Mouse (Mus musculus): ENCODE measurements at regions not wholly inside any gene's neighbourhood (a gene's known extent, or its start where the extent isn't known, plus 50 kb on each side); places are given as distances from the start of the nearest gene placed in this dataset.

DNA sequence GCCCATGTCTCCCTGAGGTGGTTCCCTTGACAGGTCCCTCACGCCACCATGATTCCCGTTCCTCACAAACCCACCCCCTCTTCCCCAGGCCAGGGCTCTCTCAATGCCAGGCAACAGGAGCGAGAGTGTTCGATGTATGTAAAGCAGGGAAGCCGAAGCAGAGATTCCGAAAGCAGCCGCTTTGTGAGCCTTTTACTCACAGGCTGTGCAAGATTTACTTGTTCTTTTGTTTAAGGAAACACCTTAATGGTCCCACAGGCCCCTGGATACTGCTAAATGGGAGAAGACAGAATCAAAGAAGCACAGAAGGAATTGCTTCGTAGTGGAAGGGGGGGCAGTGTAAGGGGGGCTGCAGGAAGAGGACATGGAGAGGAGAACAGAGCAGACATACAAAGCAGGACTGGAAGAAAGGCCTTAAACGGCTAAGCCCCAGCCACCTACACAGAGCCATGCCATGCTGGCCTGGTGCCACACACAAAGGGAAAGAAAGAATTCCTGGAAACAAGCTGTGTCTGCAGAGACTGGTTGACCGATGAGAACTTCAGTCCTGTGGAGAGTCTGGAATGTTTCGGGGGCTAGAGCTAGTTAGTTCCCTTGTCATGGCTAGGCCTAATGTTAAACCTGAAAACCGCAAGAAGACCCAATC lies 270.1 kb upstream of the Sdk2 start:
- 48% methylated on average over 12 of the region's 12 CpGs for WGBS
- H3K27me3 ChIP-seq = 0 out of 2 replicates have a peak, but pooled peaks cover 3% of the 10 kb centered on the region
- ATAC-seq (ENCODE audit: low FRiP score) = no peak
- no peak overlapping the region for H3K4me2 ChIP-seq (replicated peaks)
- no peak overlapping the region for H3K27ac ChIP-seq
- peaks cover 22% of the 10 kb centered on the region for H3K4me1 ChIP-seq
- H3K9me3 ChIP-seq (replicated peaks) = no peaks in the 10 kb centered on the region
- H3K36me3 ChIP-seq = no peaks in the 10 kb centered on the region
- peak overlapping the region; percentile 35; the same call in 1 of the 2 replicates for H3K9ac ChIP-seq
- H3K4me3 ChIP-seq = no peak overlapping the region

DNA sequence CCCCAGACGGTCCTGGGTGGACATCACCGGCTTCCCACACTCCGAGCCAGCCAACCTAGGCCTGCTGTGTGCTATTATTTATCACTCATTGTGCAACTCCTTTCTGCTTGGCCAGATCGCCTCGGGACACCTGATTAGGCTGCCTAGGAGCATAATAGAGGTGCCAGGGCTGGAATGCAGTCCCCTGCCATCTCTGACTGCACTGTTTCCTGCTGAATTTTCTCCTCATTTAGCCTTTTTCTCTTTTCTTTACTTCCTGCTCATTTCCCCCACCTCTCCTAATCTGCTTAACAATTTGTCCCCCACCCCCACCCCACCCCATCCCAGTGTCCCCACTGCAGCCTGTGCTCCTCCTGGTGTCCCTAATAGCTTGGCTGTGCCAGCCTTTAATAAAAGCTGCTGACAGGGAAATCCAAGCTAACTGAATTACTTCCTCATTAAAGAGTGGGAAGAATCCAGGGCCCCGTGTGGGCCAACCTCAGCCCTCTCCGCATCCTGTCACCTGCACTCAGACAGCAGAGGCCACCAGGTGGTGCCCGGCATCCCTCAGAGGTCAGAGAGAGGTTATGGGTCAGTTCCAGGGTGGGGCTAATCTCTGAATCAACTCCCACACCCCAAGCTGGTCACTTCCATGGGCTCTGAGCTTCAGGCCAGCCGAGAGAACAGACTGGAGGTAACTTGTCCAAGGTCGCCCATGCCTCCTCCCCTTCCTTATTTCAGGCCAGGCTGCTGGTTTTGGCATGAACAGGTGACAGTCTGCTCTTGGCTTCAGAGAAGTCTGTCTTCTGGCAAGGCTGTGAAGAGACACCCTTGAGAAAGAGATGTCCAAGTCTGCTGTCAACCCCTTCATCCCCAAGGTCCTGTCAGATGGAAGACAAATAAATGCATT lies 269.3 kb upstream of the Sdk2 start:
- Histone ChIP-seq H3K4me2 (replicated peaks) (no peak overlapping the region), H3K36me3 (no peaks in the 10 kb centered on the region), H3K4me1 (peaks cover 22% of the 10 kb centered on the region), H3K9me3 (replicated peaks) (no peaks in the 10 kb centered on the region), H3K9ac (peak overlapping the region; percentile 35; the same call in 1 of the 2 replicates), H3K27ac (no peak overlapping the region), H3K27me3 (0 out of 2 replicates have a peak, but pooled peaks cover 3% of the 10 kb centered on the region), H3K4me3 (no peak overlapping the region)
- 31% methylated on average over 10 of the region's 10 CpGs for WGBS
- no peak for ATAC-seq (ENCODE audit: low FRiP score)

DNA sequence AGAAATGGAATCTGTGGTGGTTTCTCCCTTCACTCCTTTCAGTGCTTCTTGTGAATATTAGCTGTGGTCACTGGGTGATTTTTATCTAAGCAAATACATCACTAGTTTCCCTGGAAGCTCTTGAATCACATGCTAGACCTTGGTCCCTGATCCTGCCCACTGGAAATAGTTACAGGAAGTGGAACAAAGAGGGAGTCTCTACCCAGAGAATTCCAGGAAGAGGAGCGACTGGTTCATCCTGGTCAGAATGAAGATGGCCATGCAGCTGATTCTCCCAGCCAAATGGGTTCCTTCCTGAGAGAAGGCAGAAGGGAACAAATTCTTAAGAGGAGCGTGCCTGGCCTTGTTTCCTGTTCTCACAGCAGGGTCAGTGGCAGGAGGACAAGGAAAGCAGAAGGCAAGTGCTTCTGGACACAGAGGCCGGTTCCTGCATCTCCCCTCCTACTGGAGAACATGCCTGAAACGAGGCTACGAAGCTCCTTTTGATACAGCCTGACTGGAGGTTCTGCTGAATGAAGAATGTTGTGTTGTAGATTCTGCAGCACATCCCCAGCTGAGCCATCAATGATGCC lies 264.8 kb upstream of the Sdk2 start:
- no peak overlapping the region for H3K4me2 ChIP-seq (replicated peaks)
- H3K27me3 ChIP-seq = 0 out of 2 replicates have a peak, but pooled peaks cover 3% of the 10 kb centered on the region
- no peak overlapping the region for H3K4me3 ChIP-seq
- H3K9me3 ChIP-seq (replicated peaks) = no peaks in the 10 kb centered on the region
- no peak overlapping the region for H3K27ac ChIP-seq
- ATAC-seq (ENCODE audit: low FRiP score) = no peak
- no peaks in the 10 kb centered on the region for H3K36me3 ChIP-seq
- no peak overlapping the region for H3K9ac ChIP-seq
- WGBS = 67% methylated on average over 5 of the region's 5 CpGs
- H3K4me1 ChIP-seq = peaks cover 10% of the 10 kb centered on the region

DNA sequence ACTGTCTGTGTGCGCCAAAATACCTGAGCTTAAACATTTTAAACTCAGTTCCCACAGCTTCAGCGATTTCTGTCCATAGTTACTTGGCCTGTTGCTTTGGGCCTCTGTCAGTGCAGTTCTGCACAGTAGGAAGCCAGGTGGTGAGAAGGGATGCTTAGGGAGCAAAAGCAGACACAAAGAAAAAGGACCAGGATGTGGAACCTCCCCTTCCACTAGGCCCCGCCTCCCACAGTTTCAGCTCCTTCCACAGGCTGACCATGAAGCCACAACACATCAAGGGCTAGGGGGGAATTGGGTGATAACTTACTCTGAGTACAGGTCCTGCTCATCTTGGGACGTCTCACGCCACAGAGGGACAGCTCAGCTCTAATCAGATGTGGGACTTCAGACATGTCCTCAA lies 263.5 kb upstream of the Sdk2 start:
- Histone ChIP-seq H3K4me2 (replicated peaks) (no peak overlapping the region), H3K27ac (no peak overlapping the region), H3K36me3 (no peaks in the 10 kb centered on the region), H3K9me3 (replicated peaks) (no peaks in the 10 kb centered on the region), H3K9ac (no peak overlapping the region), H3K4me3 (no peak overlapping the region), H3K27me3 (0 out of 2 replicates have a peak, but pooled peaks cover 3% of the 10 kb centered on the region), H3K4me1 (no peaks in the 10 kb centered on the region; the same call in 1 of the 2 replicates)
- 89% methylated on average over 5 of the region's 5 CpGs for WGBS
- ATAC-seq (ENCODE audit: low FRiP score) = no peak

DNA sequence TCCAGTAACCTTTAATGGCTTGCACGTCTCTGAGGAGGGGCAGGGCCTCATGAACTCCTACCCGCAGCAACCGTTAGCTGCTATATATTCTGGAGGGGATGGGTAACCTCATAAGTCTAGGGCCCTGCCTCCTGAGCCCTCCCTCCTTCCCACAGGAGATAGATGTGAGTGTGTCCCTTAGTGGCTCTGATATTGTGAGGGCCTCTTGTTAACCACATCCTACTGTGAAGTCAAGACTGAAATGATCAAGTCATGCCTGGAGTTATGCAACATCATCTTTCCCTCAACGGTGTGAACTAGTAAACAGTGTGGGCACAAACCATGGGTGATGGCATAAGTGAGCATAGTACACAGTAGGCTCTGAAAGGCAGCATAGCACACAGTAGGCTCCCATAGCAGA lies 255.8 kb upstream of the Sdk2 start:
- H3K9ac ChIP-seq = no peak overlapping the region
- H3K4me3 ChIP-seq = no peak overlapping the region
- no peak overlapping the region for H3K27ac ChIP-seq
- no peak overlapping the region for H3K4me2 ChIP-seq (replicated peaks)
- peaks cover 2% of the 10 kb centered on the region; the same call in 1 of the 2 replicates for H3K4me1 ChIP-seq
- 89% methylated on average over 4 of the region's 4 CpGs for WGBS
- no peaks in the 10 kb centered on the region for H3K36me3 ChIP-seq
- peaks cover 6% of the 10 kb centered on the region; the same call in 1 of the 2 replicates for H3K27me3 ChIP-seq
- no peaks in the 10 kb centered on the region for H3K9me3 ChIP-seq (replicated peaks)
- ATAC-seq (ENCODE audit: low FRiP score) = no peak

DNA sequence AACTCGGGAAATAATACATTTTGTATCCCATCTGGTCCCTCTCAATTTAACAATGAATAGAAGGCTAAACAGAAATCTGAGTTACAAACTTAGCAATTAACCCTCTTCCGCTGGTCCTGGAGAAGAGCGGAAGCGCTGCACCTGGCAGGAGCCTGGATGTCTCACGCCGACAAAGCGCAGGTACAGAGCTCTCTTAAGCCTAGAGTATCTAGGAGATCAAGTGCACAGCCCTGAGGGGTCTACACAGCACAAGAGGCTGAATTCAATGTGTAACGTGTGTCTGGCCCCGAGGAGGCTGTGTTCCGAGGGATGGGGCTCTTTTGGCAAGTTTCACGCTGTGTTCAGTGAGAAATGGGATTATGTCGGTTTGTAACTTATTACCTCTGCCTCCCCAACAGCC lies 255.1 kb upstream of the Sdk2 start:
- Histone ChIP-seq H3K4me2 (replicated peaks) (no peak overlapping the region), H3K4me3 (no peak overlapping the region), H3K9ac (no peak overlapping the region), H3K36me3 (no peaks in the 10 kb centered on the region), H3K4me1 (peaks cover 6% of the 10 kb centered on the region; the same call in 1 of the 2 replicates), H3K27me3 (peaks cover 8% of the 10 kb centered on the region; the same call in 1 of the 2 replicates), H3K9me3 (replicated peaks) (no peaks in the 10 kb centered on the region), H3K27ac (no peak overlapping the region)
- ATAC-seq (ENCODE audit: low FRiP score) = no peak
- WGBS = 84% methylated on average over 12 of the region's 12 CpGs

DNA sequence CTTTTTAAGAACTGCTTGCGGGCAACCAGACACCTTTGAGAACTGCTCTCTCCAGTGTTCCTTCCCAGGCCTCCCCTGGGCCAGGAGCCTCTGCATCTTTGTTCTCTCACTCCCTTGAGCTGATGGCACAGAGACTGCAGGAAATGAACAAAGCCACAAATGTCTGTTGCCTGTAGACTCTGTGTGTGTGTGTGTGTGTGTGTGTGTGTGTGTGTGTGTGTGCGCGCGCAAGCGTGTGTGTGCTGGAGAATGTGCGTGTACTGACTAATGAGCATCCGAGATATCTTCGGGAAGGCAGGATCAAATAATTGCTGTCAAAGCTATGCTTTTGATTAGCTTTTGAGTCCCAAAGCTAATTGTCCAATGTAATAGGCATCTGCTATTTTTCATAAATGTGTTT lies 254.7 kb upstream of the Sdk2 start:
- Histone ChIP-seq H3K27me3 (peaks cover 9% of the 10 kb centered on the region; the same call in 1 of the 2 replicates), H3K4me1 (peaks cover 7% of the 10 kb centered on the region; the same call in 1 of the 2 replicates), H3K9me3 (replicated peaks) (no peaks in the 10 kb centered on the region), H3K4me2 (replicated peaks) (no peak overlapping the region), H3K9ac (no peak overlapping the region), H3K4me3 (no peak overlapping the region), H3K36me3 (no peaks in the 10 kb centered on the region), H3K27ac (no peak overlapping the region)
- ATAC-seq (ENCODE audit: low FRiP score) = no peak
- whole genome bisulfite sequencing = 92% methylated on average over 8 of the region's 8 CpGs

DNA sequence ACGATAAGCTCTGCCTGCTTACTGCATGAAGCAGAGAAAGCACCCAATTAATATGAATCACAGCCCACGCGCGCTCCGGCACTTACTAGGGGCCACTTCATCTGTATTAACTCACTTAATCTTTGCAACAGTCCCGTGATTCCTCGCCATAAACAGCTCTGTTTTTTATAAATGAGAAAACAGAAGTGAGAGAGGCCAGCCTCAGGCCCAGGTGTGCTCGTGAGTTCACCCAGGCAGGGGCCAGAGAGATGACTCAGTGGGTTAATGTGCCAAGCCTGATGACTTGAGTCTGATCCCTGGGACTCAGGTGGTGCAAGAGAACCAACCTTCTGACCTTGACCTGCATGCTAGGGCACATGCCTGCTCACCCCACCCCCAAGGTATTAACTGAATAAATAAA lies 248.4 kb upstream of the Sdk2 start:
- no peak overlapping the region for H3K27ac ChIP-seq
- H3K36me3 ChIP-seq = no peaks in the 10 kb centered on the region
- 79% methylated on average over 8 of the region's 8 CpGs for WGBS
- H3K27me3 ChIP-seq = peaks cover 13% of the 10 kb centered on the region; the same call in 1 of the 2 replicates
- peaks cover 15% of the 10 kb centered on the region for H3K4me1 ChIP-seq
- no peaks in the 10 kb centered on the region for H3K9me3 ChIP-seq (replicated peaks)
- no peak overlapping the region for H3K4me3 ChIP-seq
- ATAC-seq (ENCODE audit: low FRiP score) = no peak
- no peak overlapping the region for H3K4me2 ChIP-seq (replicated peaks)
- no peak overlapping the region for H3K9ac ChIP-seq

DNA sequence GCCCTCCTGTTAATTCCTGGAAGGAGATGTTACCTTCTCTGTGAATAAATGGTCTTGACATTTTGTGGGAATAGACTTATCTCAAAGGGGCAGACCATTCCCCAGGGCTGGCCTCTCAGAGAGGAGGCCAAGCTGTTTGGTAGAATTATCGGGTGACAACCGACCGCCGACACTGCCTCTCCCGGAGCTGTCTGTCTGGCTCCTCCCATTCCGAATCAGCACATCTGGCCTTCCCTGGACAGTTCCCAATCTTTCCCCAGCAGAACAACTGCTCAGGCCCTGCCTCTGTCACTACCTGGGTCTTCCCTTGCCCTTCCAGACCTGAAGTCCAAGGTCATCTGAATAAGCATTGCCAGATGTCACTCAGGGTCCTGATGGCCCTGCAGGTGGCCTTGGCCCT lies 246.8 kb upstream of the Sdk2 start:
- ATAC-seq (ENCODE audit: low FRiP score) = no peak
- H3K4me1 ChIP-seq = peaks cover 19% of the 10 kb centered on the region

DNA sequence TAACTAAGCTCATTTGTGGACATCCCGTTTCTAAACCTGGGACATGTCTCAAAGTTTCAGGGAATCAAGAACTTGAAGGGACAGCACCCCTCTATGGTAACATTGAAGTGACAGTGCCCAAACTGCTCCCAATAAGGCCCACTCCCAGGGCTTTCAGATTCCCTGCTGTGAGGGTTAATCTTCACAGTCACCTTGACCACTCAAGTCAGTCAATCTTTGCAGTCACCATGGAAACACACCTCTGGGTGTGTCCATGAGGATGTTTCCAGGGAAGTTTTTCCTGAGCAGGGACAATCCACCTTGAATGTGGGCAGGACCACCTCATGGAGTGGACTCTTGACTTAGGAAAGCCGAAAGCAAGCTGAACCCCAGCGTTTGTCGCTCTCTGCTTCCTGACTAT lies 244.8 kb upstream of the Sdk2 start:
- H3K36me3 ChIP-seq = no peaks in the 10 kb centered on the region
- peaks cover 11% of the 10 kb centered on the region; the same call in 1 of the 2 replicates for H3K27me3 ChIP-seq

More for the DNA sequence above, 246.8 kb upstream of the Sdk2 start:
- Histone ChIP-seq H3K4me2 (replicated peaks) (no peak overlapping the region), H3K9me3 (replicated peaks) (no peaks in the 10 kb centered on the region), H3K27me3 (peaks cover 13% of the 10 kb centered on the region; the same call in 1 of the 2 replicates), H3K27ac (no peak overlapping the region), H3K9ac (no peak overlapping the region), H3K36me3 (no peaks in the 10 kb centered on the region), H3K4me3 (no peak overlapping the region)
- 40% methylated on average over 6 of the region's 6 CpGs for WGBS

DNA sequence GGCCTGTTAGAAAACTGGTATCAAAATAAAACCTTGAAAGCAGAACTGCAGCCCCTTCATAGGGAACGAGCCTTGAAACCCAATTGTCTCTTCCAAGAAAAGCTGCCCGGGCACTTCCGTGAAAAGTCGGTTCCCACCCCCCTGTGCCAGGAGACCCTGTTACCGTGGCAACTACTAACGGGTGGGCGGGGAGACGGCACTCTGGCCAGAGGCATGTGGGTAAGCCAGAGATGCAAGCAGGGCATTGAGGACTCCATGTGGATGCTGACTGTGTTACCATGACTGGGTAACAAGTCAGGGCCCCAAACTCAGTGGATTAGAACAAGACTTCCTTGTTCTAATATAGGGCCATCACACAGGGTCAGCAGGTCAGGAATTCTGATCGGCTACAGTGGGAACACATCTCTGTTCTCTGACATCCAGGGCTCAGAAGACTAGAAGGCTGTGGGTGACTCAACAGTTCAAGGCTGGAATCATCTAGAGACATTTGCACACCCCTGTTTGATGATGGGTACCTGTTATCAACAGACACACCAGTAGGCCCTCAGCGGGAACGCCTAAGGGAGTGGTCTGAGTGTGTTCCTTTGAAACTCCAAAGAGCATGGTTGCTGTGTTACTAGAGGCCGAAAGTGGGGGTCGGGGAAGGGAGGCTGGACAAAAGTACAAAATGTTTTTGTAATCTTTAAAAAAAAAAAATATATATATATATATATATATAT lies 236.9 kb upstream of the Sdk2 start:
- Histone ChIP-seq H3K4me2 (replicated peaks) (no peak overlapping the region), H3K9ac (no peak overlapping the region), H3K27ac (peak overlapping the region; percentile 35; the same call in 1 of the 2 replicates), H3K27me3 (0 out of 2 replicates have a peak, but pooled peaks cover 2% of the 10 kb centered on the region), H3K4me1 (peaks cover 23% of the 10 kb centered on the region), H3K4me3 (no peak overlapping the region), H3K9me3 (replicated peaks) (no peaks in the 10 kb centered on the region), H3K36me3 (no peaks in the 10 kb centered on the region)
- peak; percentile 80 for ATAC-seq (ENCODE audit: low FRiP score)
- 36% methylated on average over 13 of the region's 13 CpGs for WGBS

More for the DNA sequence above, 244.8 kb upstream of the Sdk2 start:
- Histone ChIP-seq H3K4me2 (replicated peaks) (no peak overlapping the region), H3K9ac (no peak overlapping the region), H3K27ac (no peak overlapping the region), H3K9me3 (replicated peaks) (no peaks in the 10 kb centered on the region), H3K4me1 (peaks cover 11% of the 10 kb centered on the region), H3K4me3 (no peak overlapping the region)
- WGBS = 72% methylated on average over 4 of the region's 4 CpGs
- ATAC-seq (ENCODE audit: low FRiP score) = no peak
